Mouse (Mus musculus) retina, postnatal 7 days (tissue): Measurements from ENCODE around the gene Ppargc1a.

Experiments used
- DNase-seq: peaks from one replicate; pipeline ENCODE4 v3.0.0-alpha.2; 2012; ENCODE audit warnings: low read depth, low spot score

The Ppargc1a gene

DNA sequence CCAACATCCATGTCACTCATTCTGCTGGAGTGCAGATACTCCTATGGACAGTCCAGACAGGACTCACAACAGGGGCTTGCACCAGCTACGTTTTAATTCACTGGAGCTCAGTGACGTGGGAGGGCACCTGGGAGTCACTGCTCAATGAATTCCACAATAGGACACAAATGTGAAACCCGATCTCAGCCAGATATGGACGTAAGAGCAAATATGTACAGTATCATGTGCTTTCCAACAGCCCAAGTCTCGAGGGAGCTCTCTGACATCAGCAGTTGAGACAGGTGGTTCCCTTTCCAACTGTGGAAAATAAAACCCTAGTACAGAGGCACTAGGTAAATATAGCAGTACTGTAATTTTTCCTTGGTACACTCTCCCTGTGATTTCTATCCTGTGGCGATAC, at the start of gene Ppargc1a:
Gene Ppargc1a (minus strand): TSS at position 68 of the 400 bp plus-strand sequence.
- no peak for DNase-seq

GRCm38 (mm10) chr5:51616877-51617276, 49.4 kb upstream of the Ppargc1a start:
- DNase-seq, result no peak

DNA sequence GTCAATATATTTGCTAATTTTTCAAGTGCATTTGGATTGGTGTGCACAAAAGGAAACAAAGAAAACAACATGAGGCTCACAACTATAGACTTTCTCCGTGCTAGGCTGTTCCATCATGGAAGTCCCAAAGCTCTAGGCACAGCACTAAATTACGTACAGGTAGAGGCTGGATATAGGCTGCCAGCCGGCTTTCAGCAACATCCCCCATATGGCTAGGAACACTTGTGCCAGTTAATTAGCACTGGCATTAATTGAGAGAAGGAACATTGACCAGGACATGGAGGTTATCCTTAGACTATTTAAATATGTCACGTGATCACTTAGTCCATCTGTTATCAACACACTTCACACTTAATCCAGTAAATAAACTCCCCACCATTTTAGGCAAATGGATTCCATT, 44.5 kb upstream of the Ppargc1a start:
- no peak for DNase-seq

DNA sequence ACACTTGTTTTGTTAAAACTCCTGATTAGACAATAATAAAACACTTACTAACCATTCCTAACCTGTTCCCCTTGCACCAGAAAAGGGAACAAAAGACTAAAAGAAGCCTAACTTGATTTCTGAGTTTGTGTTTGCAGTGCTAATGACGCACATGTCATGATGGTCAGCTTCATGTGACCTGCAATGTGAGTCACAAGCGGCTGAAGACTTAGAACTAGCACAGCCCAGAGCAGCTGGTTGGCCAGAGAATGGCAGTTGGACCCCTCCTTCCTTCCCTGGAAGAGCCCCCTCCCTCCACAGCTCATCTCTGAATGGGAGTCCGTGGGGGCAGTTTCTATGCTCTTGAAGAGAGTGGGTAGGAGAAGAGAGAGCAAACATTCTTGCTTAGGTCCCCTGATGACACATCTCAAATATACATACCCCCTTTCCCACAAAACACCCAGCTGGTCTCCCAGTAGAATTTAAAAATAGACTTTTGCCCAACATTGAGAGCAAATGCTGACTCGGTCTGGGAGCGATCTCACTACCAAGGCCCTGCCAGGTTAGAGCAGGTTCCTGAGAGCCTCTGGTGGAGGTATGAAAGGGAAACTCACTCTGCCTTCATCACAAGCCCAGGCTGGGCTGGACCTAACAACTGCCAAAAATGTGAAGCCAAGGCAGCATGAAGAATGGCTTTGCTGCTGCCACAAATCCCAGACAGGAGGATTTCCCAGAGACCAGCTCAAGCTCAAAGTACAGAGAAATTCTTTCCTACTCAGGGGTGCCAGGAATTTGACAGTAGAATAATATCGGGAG, 40.4 kb upstream of the Ppargc1a start:
- no peak for DNase-seq

GRCm38 (mm10) chr5:51599549-51599948, 32.0 kb upstream of the Ppargc1a start:
- DNase-seq, result no peak

- no peak for DNase-seq
Observed at GRCm38 (mm10) chr5:51595644-51596043, 28.1 kb upstream of the Ppargc1a start.

GRCm38 (mm10) chr5:51592206-51592605, 24.7 kb upstream of the Ppargc1a start:
- DNase-seq, result no peak

- DNase-seq, result no peak
Observed at GRCm38 (mm10) chr5:51591537-51592154, 24.1 kb upstream of the Ppargc1a start.

DNA sequence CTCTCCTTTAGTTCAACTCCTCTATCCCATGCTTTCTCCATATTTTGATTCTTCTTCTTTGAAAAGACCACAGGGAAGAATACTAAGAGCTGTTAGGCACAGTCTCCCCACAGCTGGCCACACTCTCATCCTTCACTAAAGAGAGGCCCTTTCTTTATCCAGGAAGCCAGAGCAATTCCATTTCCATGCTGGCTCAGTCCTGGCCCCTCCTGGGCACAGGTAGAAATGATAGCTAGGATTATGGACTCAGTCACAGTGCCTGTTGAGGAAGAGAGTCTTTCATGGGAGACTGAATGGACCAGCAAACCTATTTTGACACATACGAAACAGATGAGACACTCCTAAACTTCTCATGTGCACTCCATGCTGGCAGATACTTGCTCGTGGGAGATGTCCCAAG, 18.7 kb upstream of the Ppargc1a start:
- no peak for DNase-seq

DNA sequence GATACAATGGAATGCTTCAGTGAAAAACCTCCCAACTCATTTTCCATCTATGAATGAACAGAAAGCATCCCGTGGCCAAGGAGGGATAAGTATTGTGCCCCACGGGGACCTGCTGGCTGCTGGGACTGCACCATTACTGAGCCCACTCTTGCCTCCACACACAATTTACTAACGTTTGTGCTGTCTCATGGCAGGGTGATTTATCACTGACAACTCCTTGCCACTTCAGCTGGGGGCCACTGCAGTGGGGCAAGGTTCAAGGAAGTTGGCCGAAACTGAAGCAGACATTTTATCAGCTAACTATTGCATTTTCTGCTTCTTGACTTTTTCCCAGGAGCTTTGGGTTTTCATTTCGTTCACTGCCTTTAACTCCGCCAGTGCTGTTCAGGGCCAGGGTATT, 17.5 kb upstream of the Ppargc1a start:
- no peak for DNase-seq

DNA sequence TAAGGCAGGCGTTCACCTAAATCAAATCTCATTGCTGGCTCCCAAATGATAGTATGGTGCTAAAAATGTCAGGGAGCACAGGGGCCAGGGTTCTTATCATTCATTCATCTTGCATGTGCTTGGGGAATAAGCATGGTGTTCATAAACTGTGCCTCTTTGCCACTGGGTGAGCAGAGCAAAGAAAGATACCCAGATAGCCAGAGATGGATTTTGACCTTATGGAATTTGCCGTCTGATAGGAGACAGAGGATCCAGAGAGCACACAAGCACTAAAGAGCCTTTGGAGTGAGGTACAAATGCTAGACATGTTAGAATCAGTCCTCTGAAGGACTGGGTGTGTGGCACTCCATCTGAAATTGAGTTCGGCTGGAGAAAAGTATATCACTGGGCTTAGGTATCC, 16.7 kb upstream of the Ppargc1a start:
- no peak for DNase-seq

DNA sequence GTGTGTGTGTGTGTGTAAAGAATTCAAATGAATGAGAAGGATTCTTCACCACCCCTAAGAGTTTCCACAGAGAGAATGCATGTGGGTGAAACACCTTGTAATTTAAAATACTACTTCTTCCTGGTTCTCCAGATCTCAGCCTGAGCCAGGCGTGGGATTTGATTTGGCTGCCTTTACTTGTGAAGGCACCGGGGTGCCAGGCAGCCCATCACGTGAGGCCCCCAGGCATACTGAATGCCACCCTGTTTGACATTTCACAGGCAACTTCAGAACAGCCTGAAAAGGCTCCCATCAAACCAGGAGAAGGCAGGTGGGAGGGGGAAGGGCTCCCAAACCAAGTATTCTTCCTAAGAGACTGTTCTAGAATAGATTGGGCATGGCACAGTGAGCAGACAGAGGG, 16.1 kb upstream of the Ppargc1a start:
- no peak for DNase-seq

DNA sequence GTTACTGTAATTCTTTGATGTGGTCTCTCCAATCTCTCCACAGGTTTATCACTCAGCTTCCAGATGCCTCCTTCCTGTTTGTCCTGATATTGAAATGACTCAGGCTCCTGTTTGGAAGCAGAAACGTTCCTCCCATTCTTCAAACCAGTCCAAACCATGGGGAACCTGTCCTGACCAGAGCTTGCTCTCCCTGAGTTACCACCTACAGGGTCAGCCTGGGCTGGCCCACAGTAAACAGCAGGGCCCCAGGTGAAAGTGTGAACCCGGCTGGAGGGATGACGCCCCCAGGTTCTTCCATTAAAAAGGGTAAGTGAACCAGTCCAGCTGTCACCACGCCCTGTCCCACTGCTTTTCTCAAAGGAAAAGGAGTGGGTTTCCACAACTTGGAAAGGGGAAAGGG, 15.5 kb upstream of the Ppargc1a start:
- DNase-seq, result no peak

DNA sequence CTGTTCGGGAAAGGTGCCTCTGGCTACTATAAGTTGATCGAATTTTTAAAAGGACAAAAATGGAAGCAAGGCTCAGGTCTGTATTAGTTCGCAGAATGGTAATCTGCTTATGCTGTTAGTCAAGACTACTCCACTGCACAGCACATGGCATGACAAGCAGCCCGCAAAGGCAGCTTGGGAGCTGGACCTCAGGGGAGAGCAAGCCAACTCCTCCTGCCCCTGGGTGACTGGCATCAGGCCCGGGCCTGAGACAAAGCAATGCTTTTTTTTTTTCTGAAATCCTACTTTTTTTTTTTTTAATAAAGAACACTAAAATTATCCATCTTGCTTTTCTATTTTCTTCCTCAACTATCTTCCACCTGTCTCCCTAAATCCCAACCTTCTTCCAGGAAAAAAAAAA, 15.1 kb upstream of the Ppargc1a start:
- DNase-seq, result no peak

DNA sequence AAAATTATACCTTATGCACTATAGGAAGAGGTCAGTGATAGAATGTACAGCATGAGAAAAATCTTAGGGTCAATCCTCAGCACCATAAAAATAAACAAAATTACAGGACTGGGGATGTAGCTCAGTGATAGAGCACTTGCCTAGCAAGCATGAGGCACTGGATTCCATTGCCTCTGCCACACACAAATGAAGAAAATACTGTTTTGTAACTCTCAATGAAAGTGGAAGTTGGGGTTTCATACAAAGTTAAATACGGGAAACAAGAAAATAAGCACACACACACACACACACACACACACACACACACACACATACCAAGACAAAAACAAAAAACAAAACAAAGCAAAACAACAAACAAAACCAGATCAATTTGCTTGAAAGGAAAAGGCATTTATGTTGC, 10.1 kb upstream of the Ppargc1a start:
- DNase-seq, result no peak

GRCm38 (mm10) chr5:51573770-51574169, 6.2 kb upstream of the Ppargc1a start:
- DNase-seq, result no peak

DNA sequence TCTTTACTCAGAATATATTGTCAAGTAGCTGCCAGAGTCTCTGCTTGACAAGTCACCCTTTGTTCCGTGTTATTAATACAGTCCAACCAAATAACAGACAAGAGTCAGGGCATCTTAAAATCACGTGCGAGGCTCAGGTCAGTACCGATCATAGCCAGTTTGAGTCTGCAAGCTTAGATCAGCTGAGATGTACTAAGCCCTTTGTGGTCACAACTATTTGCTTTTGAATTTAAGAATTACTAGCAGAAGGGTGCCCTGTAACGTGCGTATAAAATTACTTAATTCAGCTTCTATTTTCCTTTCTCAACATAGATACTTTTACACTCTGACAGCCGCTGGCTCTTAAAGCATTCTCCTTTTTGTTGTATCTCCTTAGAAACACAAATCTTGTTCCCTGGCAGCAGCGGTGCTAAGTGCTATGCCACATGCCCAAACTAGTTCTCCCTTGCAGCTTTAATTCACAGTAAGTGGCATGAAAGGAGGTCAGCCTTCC, 718 bp upstream of the Ppargc1a start:
- no peak for DNase-seq

- no peak for DNase-seq
Observed at GRCm38 (mm10) chr5:51565672-51566071, 1.9 kb downstream of the Ppargc1a start.

DNA sequence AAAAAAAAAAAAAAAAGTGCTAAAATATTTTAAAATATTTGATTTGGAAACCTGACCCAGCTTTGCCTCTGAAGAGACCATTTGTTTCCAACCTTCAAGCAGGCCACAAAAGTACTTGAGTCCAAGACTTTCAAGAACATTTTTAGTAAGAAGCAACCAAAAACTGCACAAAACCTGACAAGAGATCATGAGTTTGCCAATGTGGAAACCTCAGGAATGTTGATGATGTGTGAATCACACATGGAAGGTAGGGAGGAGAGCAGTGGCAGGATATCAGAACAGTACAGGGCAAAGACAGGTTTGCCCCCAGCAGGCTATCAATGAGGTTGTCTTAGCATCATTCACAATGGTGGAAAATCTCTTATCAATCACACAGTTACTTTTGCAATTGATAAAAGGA, 2.5 kb downstream of the Ppargc1a start:
- no peak for DNase-seq

DNA sequence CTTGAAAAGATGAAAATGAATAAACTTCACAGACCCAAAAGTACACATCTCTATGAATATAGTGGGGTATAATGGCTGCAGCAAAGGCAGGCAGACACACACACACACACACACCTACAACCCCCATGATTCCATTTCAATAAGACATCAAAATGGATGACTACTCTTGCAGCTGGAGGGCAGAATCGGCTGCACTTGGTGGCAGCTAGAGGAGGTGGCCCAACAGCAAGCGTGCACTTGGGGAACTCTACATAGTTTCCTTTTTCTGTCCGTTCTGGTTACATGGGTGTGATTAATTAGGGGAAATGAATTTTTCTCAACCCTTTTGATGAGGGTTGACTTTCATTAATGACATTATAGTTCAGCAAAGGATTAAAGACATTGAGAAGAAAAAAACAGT, 4.0 kb downstream of the Ppargc1a start:
- DNase-seq, result no peak

GRCm38 (mm10) chr5:51557607-51558278, 9.8 kb downstream of the Ppargc1a start:
- DNase-seq, result no peak

- no peak for DNase-seq
Observed at GRCm38 (mm10) chr5:51553671-51554070, 13.9 kb downstream of the Ppargc1a start.

DNA sequence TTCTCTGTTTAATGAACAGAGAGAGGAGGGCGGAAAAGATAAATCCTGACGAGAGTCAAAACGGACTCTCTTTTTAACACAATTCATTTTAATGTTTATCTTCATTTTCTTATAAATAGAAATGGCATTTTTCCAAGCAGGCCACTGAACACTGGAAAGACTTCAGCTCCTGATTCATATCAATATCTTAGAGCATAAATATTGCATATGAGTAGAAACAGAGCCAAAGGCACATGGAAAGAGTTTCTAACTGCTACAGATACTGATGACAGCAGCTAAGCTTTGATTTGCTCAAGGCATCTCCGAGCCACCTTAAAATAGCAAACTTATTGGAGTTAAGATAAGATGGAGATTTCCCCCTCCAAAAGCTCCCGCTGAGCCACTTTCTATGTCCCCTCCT, 14.3 kb downstream of the Ppargc1a start:
- DNase-seq, result no peak
